Mouse (Mus musculus) intestine, embryonic 15.5 days (tissue): ENCODE measurements around the gene Slc35b3. TPM values are rescaled to one million over a fixed set of nuclear protein-coding genes. Genes with fewer than 3 reads are reported as not detected.
A peak's percentile ranks its signal among the peaks of the same experiment; 100 is the strongest.

Source experiments
- ATAC-seq: fragments of 200-750 bp; cut with Nextera tagmentation; 2 replicates; pipeline ENCODE4 v1.8.0; 2017; ENCODE audit warnings: moderate TSS enrichment, moderate library complexity
- H3K27ac ChIP-seq: fragments of 300-500 bp; sonication (generic); 2 replicates; pipeline ENCODE4 v1.5.1; 2015; ENCODE audit warnings: mild to moderate bottlenecking, inconsistent platforms
- H3K27me3 ChIP-seq: fragments of 300-500 bp; sonication (generic); replicated peaks from 2 replicates; pipeline ENCODE4 v1.6.1; 2015; ENCODE audit warnings: inconsistent platforms
- H3K36me3 ChIP-seq: fragments of 300-500 bp; sonication (generic); 2 replicates; pipeline ENCODE4 v1.6.1; 2015; ENCODE audit warnings: inconsistent platforms
- H3K4me1 ChIP-seq: fragments of 300-500 bp; sonication (generic); replicated peaks from 2 replicates; pipeline ENCODE4 v1.6.1; 2015; ENCODE audit warnings: inconsistent platforms
- H3K4me2 ChIP-seq: fragments of 300-500 bp; sonication (generic); replicated peaks from 2 replicates; pipeline ENCODE4 v1.6.1; 2015; ENCODE audit warnings: mild to moderate bottlenecking, inconsistent platforms
- H3K4me3 ChIP-seq: fragments of 300-500 bp; sonication (generic); replicated peaks from 2 replicates; pipeline ENCODE4 v1.5.1; 2015; ENCODE audit warnings: inconsistent platforms
- H3K9ac ChIP-seq: fragments of 300-500 bp; sonication (generic); 2 replicates; pipeline ENCODE4 v1.6.1; 2015; ENCODE audit warnings: inconsistent platforms
- H3K9me3 ChIP-seq: fragments of 300-500 bp; sonication (generic); 2 replicates; pipeline ENCODE4 v1.6.1; 2016; ENCODE audit warnings: inconsistent platforms
- WGBS: fragments of 180-500 bp; shearing (Covaris S2); methylation state at CpG from one replicate; pipeline ENCODE4 v1.1.7; 2015; 5-methylcytosine and 5-hydroxymethylcytosine counted together
- polyA plus RNA-seq: library from polyadenylated mRNA; unstranded; fragments of >200 nt; fragmentation: Nextera tagmentation; extraction: Ambion mirVana; gene quantifications from 2 replicates; pipeline ENCODE4 v1.2.1, GENCODE M21; 2015

Slc35b3 gene
- polyA plus RNA-seq, 1 experiment from 2014 or later, result 47.4 TPM

DNA sequence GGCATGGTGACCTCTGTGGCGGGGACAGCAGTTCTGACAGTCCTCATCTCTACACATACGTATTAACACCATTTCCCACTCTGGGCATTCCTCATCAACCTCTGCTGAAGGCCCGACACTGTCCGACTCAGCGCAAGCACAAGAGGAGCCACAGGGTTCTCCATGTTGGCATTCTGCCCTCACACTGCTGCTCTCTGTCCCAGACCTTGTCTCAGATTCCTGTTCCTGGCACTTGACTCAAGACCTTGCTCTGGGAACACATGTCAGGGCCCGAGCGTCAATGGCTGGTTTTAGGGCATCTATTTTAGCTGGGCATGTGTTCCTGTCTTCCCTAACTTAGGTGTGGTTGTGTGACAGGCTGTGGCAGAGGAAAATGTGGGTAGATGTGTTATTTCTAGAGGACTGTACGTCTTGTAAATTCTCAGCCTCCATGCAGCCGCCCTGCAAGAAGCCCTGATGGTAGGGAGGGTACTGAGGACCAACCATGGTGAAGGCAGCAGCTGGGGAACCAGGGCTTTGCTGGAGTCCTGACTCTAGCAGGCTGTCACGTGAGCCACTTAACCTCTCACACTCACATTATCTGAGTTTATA lies 24.7 kb downstream of the Slc35b3 start:
- Histone ChIP-seq H3K36me3 (peaks cover 20% of the 10 kb centered on the region), H3K9ac (no peak overlapping the region), H3K27me3 (no peaks in the 10 kb centered on the region), H3K4me2 (no peak overlapping the region), H3K4me1 (no peaks in the 10 kb centered on the region), H3K4me3 (no peak overlapping the region), H3K9me3 (no peaks in the 10 kb centered on the region), H3K27ac (no peak overlapping the region)
- WGBS, result 91% methylated on average over 10 of the region's 10 CpGs
- no peak for ATAC-seq

DNA sequence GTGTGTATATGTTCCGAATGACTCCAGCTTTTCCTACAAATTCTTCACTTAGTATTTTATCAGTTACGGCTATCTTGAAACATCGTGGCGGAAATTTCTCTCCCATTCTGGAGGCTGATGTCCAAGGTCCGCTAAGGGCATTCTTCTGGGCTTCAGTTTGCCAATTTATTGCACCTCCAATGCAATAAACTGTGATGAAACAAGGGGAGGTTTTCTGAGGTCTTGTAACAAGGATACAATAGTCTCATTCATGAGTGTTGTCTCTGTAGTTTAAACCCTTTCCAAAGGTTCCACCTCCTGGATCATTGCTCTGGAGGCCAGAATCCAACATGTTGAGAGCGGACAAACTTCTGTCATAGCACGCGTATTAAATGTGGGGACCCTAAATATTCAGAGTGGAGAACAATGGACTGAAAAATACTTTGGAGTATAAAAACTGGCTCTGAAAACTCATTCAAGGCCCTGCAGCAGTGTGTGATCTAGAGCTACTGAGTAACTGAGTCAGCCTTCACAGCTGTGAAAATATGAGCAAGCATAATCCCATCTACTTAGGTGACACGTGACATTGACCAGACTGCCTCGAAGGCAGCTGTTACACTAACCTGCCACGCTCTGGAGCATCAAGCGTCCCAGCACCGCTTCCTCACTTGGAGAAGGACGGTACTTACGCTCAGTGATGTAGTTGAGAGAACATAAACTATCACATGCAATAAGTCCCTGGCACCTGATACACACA lies 30.7 kb downstream of the Slc35b3 start:
- no peaks in the 10 kb centered on the region for H3K27me3 ChIP-seq
- WGBS, result 66% methylated on average over 15 of the region's 15 CpGs
- H3K9ac ChIP-seq, result no peak overlapping the region
- peak; percentile 94 for ATAC-seq
- no peak overlapping the region for H3K4me3 ChIP-seq
- H3K4me2 ChIP-seq, result no peak overlapping the region
- H3K27ac ChIP-seq, result 0 out of 2 replicates have a peak overlapping the region, but pooled peaks have one; percentile 36
- peaks cover 10% of the 10 kb centered on the region for H3K36me3 ChIP-seq
- H3K9me3 ChIP-seq, result no peaks in the 10 kb centered on the region
- no peaks in the 10 kb centered on the region for H3K4me1 ChIP-seq

DNA sequence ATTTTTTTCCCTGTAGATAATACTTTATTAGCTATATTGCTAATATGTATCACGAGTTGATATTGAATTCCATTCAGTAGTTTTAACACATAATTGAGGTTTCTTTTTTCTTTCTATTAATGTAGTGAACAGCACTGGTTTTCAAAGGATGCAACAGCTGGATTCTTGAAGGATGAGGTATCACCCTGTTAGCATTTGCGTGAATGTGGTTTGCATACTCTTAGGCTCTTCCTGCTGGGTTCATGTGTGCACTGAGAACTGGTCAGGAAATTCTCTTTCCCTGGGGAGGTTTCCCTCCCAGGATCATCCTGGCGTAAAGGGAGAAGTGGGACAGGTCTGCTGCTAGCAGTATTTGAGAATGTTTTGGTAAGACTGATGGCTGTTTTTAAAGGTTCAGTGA lies 38.0 kb downstream of the Slc35b3 start:
- H3K9me3 ChIP-seq, result no peaks in the 10 kb centered on the region
- no peak overlapping the region for H3K4me3 ChIP-seq
- H3K4me1 ChIP-seq, result no peaks in the 10 kb centered on the region
- H3K9ac ChIP-seq, result no peak overlapping the region
- no peak for ATAC-seq
- 73% methylated on average over 3 of the region's 3 CpGs for WGBS
- H3K27ac ChIP-seq, result no peak overlapping the region
- no peaks in the 10 kb centered on the region for H3K36me3 ChIP-seq
- H3K4me2 ChIP-seq, result no peak overlapping the region
- no peaks in the 10 kb centered on the region for H3K27me3 ChIP-seq

DNA sequence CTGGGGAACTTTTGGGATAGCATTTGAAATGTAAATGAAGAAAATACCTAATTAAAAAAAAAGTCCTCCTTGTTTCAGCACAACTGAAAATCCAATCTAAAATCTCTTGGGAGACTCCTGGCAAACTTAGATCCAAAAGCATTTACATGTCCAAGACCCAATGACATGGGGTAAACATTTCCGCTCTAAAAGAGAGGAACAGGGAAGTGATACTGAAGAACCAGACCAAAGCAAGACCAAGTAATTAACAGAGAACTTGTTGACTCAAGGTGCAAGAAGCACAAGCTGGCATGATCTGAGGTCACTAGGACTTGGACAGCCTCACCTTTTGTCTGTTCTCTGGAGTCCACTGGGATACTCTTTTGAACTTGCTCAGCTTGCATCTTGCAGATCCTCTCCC lies 39.4 kb downstream of the Slc35b3 start:
- Histone ChIP-seq H3K9me3 (no peaks in the 10 kb centered on the region), H3K36me3 (no peaks in the 10 kb centered on the region), H3K9ac (no peak overlapping the region), H3K4me1 (no peaks in the 10 kb centered on the region), H3K27me3 (no peaks in the 10 kb centered on the region), H3K4me3 (no peak overlapping the region), H3K27ac (no peak overlapping the region), H3K4me2 (no peak overlapping the region)
- no peak for ATAC-seq
- 88% methylated on average over 1 of the region's 1 CpGs for WGBS

DNA sequence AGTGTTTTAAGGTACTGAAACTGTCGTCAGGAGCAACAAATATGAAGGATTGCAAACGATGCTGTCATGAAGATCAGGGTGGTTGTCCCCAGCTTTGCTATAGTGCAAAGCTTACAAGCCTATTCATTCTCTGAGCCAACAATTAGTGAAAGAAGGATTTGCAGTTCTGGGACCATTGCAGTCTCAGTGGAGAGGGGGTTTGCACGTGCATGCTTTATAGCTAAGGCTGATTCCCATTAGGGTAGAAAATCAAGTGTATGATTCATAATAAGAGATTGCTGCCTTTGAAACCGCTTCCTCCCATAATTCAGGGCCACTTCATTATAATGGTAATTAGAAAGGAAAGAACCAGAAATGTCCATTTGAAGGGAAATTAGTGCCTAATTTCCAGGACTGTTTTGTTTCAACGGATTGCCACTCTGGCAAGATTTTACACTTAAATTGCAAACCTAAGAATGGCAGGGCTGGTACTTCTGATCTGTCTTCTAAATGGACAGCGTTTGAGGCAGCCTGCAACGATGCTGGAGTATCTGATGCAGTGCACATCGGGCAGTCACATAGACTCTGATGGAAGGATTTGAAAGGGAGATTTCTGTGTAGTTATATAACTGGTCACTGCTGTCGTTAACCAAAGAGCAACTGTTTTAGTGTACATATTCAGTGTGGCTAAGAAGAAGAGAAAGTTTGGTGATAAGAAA lies 42.3 kb downstream of the Slc35b3 start:
- Histone ChIP-seq H3K36me3 (no peaks in the 10 kb centered on the region), H3K4me2 (no peak overlapping the region), H3K4me3 (no peak overlapping the region), H3K9me3 (no peaks in the 10 kb centered on the region), H3K27ac (no peak overlapping the region), H3K9ac (no peak overlapping the region), H3K27me3 (no peaks in the 10 kb centered on the region), H3K4me1 (no peaks in the 10 kb centered on the region)
- WGBS, result 75% methylated on average over 9 of the region's 9 CpGs
- no peak for ATAC-seq

DNA sequence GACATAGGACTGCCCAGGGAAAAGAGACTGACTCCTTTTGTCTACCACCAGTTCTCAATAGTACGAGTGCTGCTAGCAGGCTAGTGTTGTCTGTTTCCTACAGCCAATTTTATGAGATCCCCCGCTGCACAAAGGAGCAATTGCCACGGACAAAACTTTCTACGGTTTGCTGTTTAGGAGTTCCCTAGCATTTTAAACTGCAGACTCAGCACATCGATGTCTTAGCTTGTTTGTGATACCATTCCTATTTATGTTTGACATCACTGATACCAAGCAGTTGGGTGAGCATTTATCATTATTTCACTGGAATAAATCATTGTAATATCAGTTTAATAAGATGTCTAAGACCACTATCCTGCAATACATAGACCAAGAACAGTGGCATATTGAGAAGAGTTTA lies 43.1 kb downstream of the Slc35b3 start:
- Histone ChIP-seq H3K4me3 (no peak overlapping the region), H3K36me3 (no peaks in the 10 kb centered on the region), H3K9ac (no peak overlapping the region), H3K4me2 (no peak overlapping the region), H3K27me3 (no peaks in the 10 kb centered on the region), H3K4me1 (no peaks in the 10 kb centered on the region), H3K9me3 (no peaks in the 10 kb centered on the region), H3K27ac (no peak overlapping the region)
- WGBS, result 81% methylated on average over 5 of the region's 5 CpGs
- ATAC-seq, result no peak

DNA sequence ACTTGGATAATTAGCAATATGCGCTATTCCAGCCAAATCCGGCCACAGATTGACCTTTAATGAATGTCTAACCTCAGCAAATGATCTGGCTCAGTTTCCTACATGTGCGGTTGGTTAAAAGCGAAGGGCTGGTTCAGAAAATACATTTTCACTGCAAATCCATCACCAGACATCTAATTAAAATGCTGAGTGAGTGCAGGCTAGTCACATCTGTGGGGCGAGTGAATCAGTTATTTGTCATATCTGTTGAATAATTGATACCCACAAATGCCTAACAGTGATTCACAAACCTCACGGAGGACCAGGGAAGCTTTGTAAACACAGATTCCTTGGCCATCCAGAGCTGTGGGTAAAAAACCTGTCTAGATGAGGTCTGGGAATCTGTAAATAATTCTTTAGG lies 45.9 kb downstream of the Slc35b3 start:
- no peaks in the 10 kb centered on the region for H3K36me3 ChIP-seq
- no peaks in the 10 kb centered on the region for H3K4me1 ChIP-seq
- no peak overlapping the region for H3K27ac ChIP-seq
- no peaks in the 10 kb centered on the region for H3K9me3 ChIP-seq
- no peak overlapping the region for H3K9ac ChIP-seq
- WGBS, result 77% methylated on average over 6 of the region's 6 CpGs
- ATAC-seq, result no peak
- H3K27me3 ChIP-seq, result no peaks in the 10 kb centered on the region
- H3K4me3 ChIP-seq, result no peak overlapping the region
- H3K4me2 ChIP-seq, result no peak overlapping the region

DNA sequence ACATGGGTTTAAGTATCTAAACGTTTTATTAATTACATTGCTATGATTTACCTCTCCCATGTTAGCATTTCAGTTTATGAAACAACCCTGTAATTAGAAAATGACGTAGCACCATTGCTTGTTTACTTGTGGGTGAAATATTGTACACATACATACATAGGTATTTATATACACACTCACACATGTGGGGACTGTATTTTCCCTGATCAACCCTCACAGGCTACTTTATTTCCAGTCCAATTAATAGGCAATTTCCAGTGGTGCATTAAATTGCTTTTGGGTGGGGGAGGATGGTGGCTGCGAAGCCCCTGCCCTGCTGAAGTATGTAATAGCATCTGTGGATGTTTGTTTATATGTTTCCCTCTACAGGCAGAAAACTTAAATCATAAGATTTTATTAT lies 68.3 kb downstream of the Slc35b3 start:
- Histone ChIP-seq H3K27ac (no peak overlapping the region), H3K4me2 (no peak overlapping the region), H3K36me3 (no peaks in the 10 kb centered on the region), H3K4me1 (no peaks in the 10 kb centered on the region), H3K9me3 (no peaks in the 10 kb centered on the region), H3K4me3 (no peak overlapping the region), H3K27me3 (no peaks in the 10 kb centered on the region), H3K9ac (no peak overlapping the region)
- no peak for ATAC-seq
- 53% methylated on average over 3 of the region's 3 CpGs for WGBS
